Mouse (Mus musculus) lung, embryonic 16.5 days (tissue): ENCODE results near the gene Hrh3. TPM values are rescaled to one million over a fixed set of nuclear protein-coding genes. Genes with fewer than 3 reads are reported as not detected.

Source experiments
- ATAC-seq: fragments of 200-750 bp; cut with Nextera tagmentation; 2 replicates; pipeline ENCODE4 v1.8.0; 2017; ENCODE audit warnings: low read depth, mild to moderate bottlenecking, moderate library complexity
- H3K27ac ChIP-seq: fragments of 300-500 bp; sonication (generic); 2 replicates; pipeline ENCODE4 v1.5.1; 2014; ENCODE audit warnings: mild to moderate bottlenecking, control low read depth, low read length
- H3K27me3 ChIP-seq: fragments of 300-500 bp; sonication (generic); 2 replicates; pipeline ENCODE4 v1.6.1; 2014; ENCODE audit warnings: low read depth, low read length, mixed read lengths; ENCODE audit not compliant: control insufficient read depth, insufficient read depth
- H3K36me3 ChIP-seq: fragments of 300-500 bp; sonication (generic); 2 replicates; pipeline ENCODE4 v1.6.1; 2014; ENCODE audit warnings: low read length; ENCODE audit not compliant: control insufficient read depth, insufficient read depth
- H3K4me1 ChIP-seq: fragments of 300-500 bp; sonication (generic); replicated peaks from 2 replicates; pipeline ENCODE4 v1.6.1; 2014; ENCODE audit warnings: low read length, mixed read lengths; ENCODE audit not compliant: control insufficient read depth, insufficient read depth
- H3K4me2 ChIP-seq: fragments of 300-500 bp; sonication (generic); 2 replicates; pipeline ENCODE4 v1.6.1; 2014; ENCODE audit warnings: low read depth, low read length, control low read depth
- H3K4me3 ChIP-seq: fragments of 300-500 bp; sonication (generic); 2 replicates; pipeline ENCODE4 v1.5.1; 2014; ENCODE audit warnings: mild to moderate bottlenecking, low read length, control low read depth
- H3K9ac ChIP-seq: fragments of 300-500 bp; sonication (generic); 2 replicates; pipeline ENCODE4 v1.6.1; 2014; ENCODE audit warnings: low read length, control low read depth
- H3K9me3 ChIP-seq: fragments of 300-500 bp; sonication (generic); 2 replicates; pipeline ENCODE4 v1.6.1; 2016; ENCODE audit warnings: low read length; ENCODE audit not compliant: control insufficient read depth
- WGBS: fragments of 180-500 bp; shearing (Covaris S2); extraction: QIAGEN DNeasy Blood & Tissue Kit; methylation state at CpG from one replicate; pipeline ENCODE4 v1.1.7; 2014; 5-methylcytosine and 5-hydroxymethylcytosine counted together
- polyA plus RNA-seq: library from polyadenylated mRNA; unstranded; fragments of >200 nt; fragmentation: Nextera tagmentation; extraction: Ambion mirVana; gene quantifications from 2 replicates; pipeline ENCODE4 v1.2.1, GENCODE M21; 2015

Hrh3 gene
- polyA plus RNA-seq, 1 experiment from 2014 or later = not detected

DNA sequence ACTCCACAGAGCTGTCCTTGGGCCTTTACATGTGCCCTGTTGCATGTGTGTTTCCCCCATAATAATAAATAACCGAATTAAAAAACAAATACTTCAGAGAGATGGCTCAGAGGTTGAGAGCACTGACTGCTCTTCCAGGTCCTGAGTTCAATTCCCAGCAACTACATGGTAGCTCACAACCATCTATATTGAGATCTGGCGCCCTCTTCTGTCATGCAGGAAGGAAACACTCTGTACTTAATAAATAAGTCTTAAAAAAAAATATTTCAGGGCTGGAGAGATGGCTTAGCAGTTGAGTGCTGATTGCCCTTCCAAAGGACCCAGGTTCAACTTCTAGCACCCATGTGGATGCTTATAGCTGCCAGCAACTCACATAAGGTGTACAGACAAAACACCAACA lies 19.9 kb upstream of the Hrh3 start:
- Histone ChIP-seq H3K27me3 (no peaks in the 10 kb centered on the region), H3K4me1 (peaks cover 11% of the 10 kb centered on the region), H3K36me3 (no peaks in the 10 kb centered on the region), H3K4me3 (no peak overlapping the region), H3K9me3 (no peaks in the 10 kb centered on the region), H3K9ac (no peak overlapping the region), H3K4me2 (no peak overlapping the region), H3K27ac (no peak overlapping the region)
- no peak for ATAC-seq
- WGBS = 82% methylated on average over 2 of the region's 2 CpGs

DNA sequence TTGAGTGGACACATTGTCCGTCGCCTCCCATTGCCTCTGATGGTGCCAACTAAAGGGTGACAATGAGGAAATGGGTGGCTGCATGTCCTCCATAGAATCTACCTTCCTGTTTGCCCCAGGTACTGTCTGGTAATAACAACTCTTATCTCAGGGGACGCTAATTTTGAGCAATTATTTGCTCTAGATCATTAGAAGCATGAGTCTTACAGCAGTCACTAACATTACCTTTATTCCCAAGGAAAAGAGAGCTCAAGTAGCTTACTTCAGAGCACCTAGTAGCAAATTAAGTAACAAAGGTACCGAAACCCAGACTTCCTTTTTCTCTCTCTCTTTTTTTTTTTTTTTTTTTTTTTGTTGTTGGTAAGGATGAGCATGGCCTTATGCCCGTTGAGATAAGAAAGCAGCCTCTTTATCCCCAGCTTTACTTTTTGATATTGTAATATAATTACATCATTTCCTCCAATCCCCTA lies 16.0 kb upstream of the Hrh3 start:
- no peaks in the 10 kb centered on the region for H3K9me3 ChIP-seq
- H3K27ac ChIP-seq = no peak overlapping the region
- H3K4me3 ChIP-seq = peak overlapping the region; percentile 79
- no peaks in the 10 kb centered on the region for H3K36me3 ChIP-seq
- ATAC-seq = no peak
- H3K27me3 ChIP-seq = no peaks in the 10 kb centered on the region
- peak overlapping the region; percentile 70 for H3K4me2 ChIP-seq
- peaks cover 33% of the 10 kb centered on the region for H3K4me1 ChIP-seq
- peak overlapping the region; percentile 84 for H3K9ac ChIP-seq
- WGBS = 56% methylated on average over 5 of the region's 5 CpGs

DNA sequence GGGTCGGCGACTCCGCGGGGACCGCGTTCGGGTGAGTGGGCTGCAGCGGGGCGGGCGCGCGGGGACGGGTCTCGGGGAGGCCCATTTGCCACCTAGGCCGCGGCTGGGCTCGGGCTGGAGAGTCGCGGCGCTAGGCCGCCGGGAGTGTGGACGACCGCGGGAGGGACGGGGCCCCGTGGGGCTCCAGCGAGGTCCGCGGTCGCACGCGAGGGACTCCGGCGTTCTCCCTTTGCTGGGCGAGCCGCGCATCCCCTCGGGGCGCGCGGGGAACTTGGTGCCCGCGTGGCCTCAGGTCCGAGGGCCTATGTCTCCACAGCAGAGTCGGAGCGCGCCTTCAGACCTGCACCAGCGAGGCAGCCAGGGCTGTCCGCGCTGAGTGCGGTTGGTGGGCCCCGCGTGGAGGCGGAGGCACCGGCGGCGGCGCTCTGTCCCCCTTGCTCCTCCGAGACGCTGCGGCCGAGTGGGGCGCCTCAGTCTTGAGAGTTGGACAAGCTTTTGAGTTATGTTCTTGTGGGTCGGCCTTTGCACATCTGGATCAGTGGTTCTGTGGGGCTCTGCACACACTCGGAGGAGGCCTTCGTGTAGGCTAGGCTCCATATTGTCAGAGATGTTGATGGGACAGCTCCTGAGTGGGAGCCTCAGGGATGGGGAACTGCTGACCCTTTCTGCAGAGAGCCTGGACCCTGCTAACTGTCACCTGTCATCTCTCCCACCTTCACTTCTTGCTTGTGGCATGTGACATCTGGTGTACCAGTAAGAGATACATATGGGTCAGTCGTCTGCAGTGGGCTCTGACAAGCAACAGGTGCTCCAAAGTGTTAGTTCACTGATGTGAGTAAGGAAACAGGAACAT lies 15.4 kb upstream of the Hrh3 start:
- H3K9ac ChIP-seq = peak overlapping the region; percentile 84
- peak; percentile 37 for ATAC-seq
- H3K9me3 ChIP-seq = no peaks in the 10 kb centered on the region
- peak overlapping the region; percentile 79 for H3K4me3 ChIP-seq
- under 1% methylated on average over 39 of the region's 68 CpGs for WGBS
- H3K36me3 ChIP-seq = no peaks in the 10 kb centered on the region
- peaks cover 37% of the 10 kb centered on the region for H3K4me1 ChIP-seq
- H3K4me2 ChIP-seq = peak overlapping the region; percentile 70
- H3K27ac ChIP-seq = peak overlapping the region; percentile 11; the same call in 1 of the 2 replicates
- H3K27me3 ChIP-seq = no peaks in the 10 kb centered on the region

DNA sequence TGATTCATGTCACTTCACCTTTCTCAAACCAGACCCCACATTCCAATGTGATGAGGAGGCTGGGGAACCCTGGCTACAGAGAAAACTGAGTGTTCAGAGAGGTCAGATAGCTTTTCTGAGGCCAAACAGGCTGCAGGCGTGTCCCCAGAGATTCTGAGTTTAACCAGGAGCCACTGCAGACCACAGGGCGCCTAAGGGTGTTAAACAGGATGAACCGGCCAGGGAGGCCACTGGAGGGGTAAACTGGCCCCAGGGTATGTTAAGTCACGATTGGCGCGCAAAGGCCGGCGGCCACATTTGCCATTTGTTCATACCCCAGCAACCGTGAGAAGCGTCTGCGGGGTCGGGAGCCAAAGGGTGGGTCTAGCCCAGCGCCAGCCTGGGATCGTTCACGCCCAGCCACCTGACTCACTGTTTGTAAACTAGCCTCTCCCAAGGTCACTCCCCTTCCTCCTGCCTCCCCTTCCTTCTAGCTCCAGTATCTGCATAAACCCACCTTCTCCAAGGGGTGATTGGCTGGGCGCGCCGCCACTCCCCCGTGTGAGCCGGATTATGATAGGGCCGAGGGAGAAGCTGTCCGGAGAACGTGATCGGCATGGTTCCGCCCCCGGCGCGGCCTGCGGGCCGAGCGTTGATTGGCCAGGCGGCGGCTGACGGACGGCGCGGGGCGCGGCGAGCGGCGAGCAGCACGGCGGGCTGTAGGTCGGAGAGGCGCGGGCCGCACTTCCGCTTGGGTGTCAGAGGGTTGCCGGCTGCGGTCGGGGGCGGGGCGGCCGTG lies 14.6 kb upstream of the Hrh3 start, which contains the start of gene Osbpl2:
TSS of gene Osbpl2 (plus strand) at position 646 of the 778 bp plus-strand sequence.
- Histone ChIP-seq H3K27ac (peak within 1 kb of the TSS; percentile 68), H3K36me3 (no peaks in the 10 kb centered on the region), H3K4me2 (peak within 1 kb of the TSS; percentile 84), H3K4me1 (peaks cover 45% of the 10 kb centered on the region), H3K27me3 (no peaks in the 10 kb centered on the region), H3K9me3 (no peaks in the 10 kb centered on the region), H3K9ac (peak within 1 kb of the TSS; percentile 84), H3K4me3 (peak within 1 kb of the TSS; percentile 79)
- WGBS = 0% methylated on average over 52 of the region's 55 CpGs
- peak; percentile 98 for ATAC-seq

DNA sequence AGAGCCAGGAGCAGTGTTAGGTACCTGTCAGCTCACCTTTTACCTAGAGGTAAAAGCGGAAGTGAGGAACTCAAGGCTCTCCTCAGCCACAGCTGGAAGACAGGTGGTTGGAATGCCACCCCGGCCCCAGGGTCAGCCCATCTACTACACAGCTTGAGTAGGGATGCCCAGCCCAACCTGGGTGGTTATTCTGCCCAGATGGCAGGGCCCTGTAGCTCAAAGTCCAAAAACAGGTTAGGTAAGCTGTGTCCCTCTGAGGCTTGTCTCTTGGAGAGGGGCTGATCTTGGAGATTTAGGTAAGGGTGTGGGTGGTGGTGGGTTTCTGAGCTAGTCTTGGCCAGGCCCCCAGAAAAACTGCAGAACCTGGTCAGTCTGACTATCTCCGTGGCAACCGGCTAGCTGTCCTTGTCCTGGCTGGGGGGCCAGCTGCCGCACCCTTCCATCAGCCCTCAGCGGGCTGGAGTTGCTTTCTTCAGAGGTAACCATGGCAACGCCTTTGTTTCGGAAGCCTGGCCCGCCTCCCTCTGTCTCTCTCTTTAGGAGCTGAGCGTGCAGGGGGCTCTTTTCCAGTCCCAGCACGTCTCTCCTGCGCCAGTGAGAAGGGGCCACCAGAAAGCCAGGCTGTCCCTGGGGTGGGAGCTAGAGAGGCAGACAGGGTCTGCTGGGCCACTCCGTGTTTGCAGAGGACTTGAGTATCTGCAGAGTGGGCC lies 13.4 kb upstream of the Hrh3 start:
- Histone ChIP-seq H3K4me3 (no peak overlapping the region), H3K4me1 (peaks cover 46% of the 10 kb centered on the region), H3K27ac (no peak overlapping the region), H3K36me3 (no peaks in the 10 kb centered on the region), H3K27me3 (no peaks in the 10 kb centered on the region), H3K9ac (no peak overlapping the region), H3K4me2 (peak overlapping the region; percentile 15; the same call in 1 of the 2 replicates), H3K9me3 (no peaks in the 10 kb centered on the region)
- WGBS = 10% methylated on average over 13 of the region's 13 CpGs
- no peak for ATAC-seq

DNA sequence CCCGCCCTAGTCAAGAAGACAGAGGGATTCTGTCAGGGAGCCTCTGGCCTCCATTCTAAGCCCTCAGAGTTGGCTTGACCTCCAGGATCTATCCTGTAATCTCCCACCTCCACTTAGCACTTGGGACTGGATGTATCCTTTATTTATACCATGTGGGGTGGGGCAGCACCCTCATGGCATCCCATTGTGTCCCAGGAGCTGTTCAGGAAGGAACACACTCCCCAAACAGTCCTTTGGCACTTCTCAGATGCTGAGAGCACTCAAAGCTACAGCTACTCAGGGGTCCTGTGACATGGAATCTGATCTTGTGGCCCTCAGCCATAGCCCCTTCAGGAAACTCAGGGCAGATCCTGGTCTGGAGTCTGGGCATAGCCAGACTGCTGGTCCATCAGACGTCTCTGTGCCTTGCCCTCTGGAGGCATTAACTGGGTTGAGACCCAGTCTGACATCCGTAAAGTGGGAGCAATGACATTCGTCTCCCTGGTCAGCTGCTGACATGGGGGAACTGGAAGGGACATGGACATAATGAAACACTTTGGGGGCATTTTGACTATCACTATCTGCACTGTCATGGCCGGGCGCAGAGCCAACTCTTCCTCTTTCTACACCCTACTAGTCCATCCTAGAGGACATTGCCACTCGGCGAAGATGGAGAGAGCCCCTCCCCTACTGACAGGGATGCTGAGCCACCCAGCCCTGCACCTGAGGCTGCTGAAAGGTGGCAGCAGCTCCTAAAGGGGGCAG lies 12.6 kb upstream of the Hrh3 start:
- 62% methylated on average over 8 of the region's 8 CpGs for WGBS
- ATAC-seq = no peak
- no peaks in the 10 kb centered on the region for H3K9me3 ChIP-seq
- no peak overlapping the region for H3K4me2 ChIP-seq
- H3K9ac ChIP-seq = no peak overlapping the region
- H3K4me1 ChIP-seq = peaks cover 46% of the 10 kb centered on the region
- H3K27ac ChIP-seq = no peak overlapping the region
- H3K27me3 ChIP-seq = no peaks in the 10 kb centered on the region
- H3K4me3 ChIP-seq = no peak overlapping the region
- H3K36me3 ChIP-seq = no peaks in the 10 kb centered on the region

DNA sequence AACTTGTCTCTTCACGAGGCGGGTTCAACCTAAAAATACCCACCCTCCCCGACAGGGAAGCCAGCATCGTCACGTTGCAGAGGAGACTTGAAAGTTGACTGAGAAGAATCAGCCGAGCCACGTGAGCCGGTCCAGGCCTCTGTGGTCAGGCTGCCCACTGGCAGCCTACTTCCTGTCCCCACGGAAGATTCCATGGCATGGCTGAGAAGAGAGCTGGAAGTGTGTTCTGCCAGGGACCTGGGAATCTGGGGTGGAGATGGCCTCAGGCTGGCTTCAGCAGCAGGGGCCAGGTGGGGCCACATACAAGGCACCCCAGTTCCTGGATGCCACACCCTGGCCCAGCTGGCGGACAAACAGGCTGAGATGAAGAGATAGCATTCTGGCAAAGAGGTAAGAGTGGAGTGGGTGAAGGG lies 11.8 kb upstream of the Hrh3 start:
- Histone ChIP-seq H3K9ac (no peak overlapping the region), H3K9me3 (no peaks in the 10 kb centered on the region), H3K36me3 (no peaks in the 10 kb centered on the region), H3K27ac (no peak overlapping the region), H3K27me3 (no peaks in the 10 kb centered on the region), H3K4me2 (no peak overlapping the region), H3K4me1 (peaks cover 46% of the 10 kb centered on the region), H3K4me3 (no peak overlapping the region)
- WGBS = 57% methylated on average over 10 of the region's 10 CpGs
- no peak for ATAC-seq

DNA sequence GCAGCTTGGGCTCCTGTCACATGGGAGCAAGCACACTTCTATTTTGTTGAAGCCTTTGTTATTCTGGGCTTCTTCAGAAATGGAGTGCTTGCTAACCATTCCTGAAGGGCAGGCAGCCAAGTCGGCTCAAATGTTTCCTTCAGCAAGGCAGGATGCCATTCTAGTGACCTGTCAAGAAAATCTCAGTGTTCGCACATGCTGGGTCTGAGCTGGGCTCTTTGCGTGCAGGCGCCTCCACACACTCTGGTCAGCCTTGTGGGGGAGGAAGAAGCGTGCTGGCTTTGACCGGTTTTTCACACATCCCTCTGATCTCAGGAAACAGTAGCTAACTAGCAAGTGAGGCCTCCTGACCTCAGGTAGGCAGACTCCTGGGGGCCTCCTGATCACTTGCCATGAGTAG lies 11.0 kb upstream of the Hrh3 start:
- H3K4me2 ChIP-seq = no peak overlapping the region
- no peaks in the 10 kb centered on the region for H3K9me3 ChIP-seq
- no peaks in the 10 kb centered on the region for H3K36me3 ChIP-seq
- peaks cover 44% of the 10 kb centered on the region for H3K4me1 ChIP-seq
- no peaks in the 10 kb centered on the region for H3K27me3 ChIP-seq
- no peak for ATAC-seq
- H3K27ac ChIP-seq = peak overlapping the region; percentile 58; the same call in 1 of the 2 replicates
- no peak overlapping the region for H3K9ac ChIP-seq
- WGBS = 12% methylated on average over 6 of the region's 6 CpGs
- H3K4me3 ChIP-seq = no peak overlapping the region
